8 mouse cellular contexts compared by ENCODE assay signal in the genomic region with DNA sequence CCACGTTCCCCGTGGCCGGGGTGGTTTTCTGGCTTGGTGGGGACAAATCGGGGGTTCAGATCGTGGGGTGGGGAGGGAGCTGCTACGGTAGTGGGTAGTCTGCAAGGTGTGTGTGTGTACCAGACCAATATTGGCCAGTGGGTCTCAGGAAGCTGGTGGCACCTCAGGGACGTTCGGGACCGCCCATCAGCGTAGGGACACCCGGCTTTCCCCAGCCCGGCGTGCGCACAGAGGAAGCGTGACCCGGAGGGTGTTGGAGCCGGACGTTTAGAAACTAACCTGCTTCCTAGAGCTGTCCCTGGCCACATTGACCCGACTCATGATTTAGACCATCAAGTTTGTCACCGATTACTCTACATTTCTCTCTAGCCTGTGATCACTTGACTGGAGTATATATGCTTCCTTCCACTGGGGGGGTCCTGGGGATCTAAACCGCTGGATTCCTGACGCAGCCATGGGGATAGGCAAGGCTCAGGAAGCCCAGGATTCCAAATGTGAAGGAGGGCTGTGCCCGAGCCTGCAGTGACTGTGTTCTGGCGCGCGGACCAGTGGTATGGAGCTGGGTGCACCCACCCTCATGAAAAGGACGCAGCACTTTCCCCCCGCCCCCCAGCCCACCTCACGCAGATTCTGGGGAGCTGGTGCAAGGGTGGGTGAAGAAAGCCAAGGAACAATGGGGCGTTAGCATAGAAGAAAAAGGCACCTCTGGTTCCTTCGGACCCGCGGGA.
DNase-seq lines count a peak whose midpoint lies in the region; ATAC-seq and TF ChIP-seq lines count a peak whose summit lies in the region.

No protein-coding gene starts in this region.

- peak overlapping the region; percentile 49 for H3K4me3 ChIP-seq in embryonic fibroblast, embryonic 13.5 days (ENCODE audit: insufficient read depth, low read length)
- H3K4me3 ChIP-seq in hindbrain, embryonic 14.5 days (replicated peaks; ENCODE audit: low read length) = peak overlapping the region; percentile 87
- H3K4me3 ChIP-seq in liver, embryonic 15.5 days (replicated peaks) = peak overlapping the region; percentile 49
- peak overlapping the region; percentile 70 for H3K4me3 ChIP-seq in olfactory bulb, adult 2 months (ENCODE audit: insufficient read depth, low read depth, low read length)

- intact Hi-C loops in gastrocnemius, postnatal 14 days (cut with DNase I; ENCODE audit: low total_unique reads) = loop anchor here (10.0 kb wide), 1 partner anchor 188 kb away; no protein-coding TSS in a partner anchor

- WGBS in hindbrain, embryonic 14.5 days = under 1% methylated on average over 33 of the region's 33 CpGs
- under 1% methylated on average over 33 of the region's 33 CpGs for WGBS in liver, embryonic 15.5 days (ENCODE audit: insufficient replicate concordance)
- WGBS in olfactory bulb, adult 2 months = 2% methylated on average over 33 of the region's 33 CpGs

- peak overlapping the region; percentile 73 for H3K4me2 ChIP-seq in hindbrain, embryonic 14.5 days (replicated peaks)
- peak overlapping the region; percentile 69 for H3K4me2 ChIP-seq in liver, embryonic 15.5 days

- H3K4me1 ChIP-seq in embryonic fibroblast, embryonic 13.5 days (ENCODE audit: control insufficient read depth, insufficient read depth, low read length) = peaks cover 3% of the 10 kb centered on the region; the same call in 1 of the 2 replicates
- peaks cover 23% of the 10 kb centered on the region for H3K4me1 ChIP-seq in hindbrain, embryonic 14.5 days (replicated peaks; ENCODE audit: control insufficient read depth, insufficient read depth, low read length)
- H3K4me1 ChIP-seq in liver, embryonic 15.5 days (replicated peaks) = peaks cover 7% of the 10 kb centered on the region
- H3K4me1 ChIP-seq in olfactory bulb, adult 2 months (ENCODE audit: control insufficient read depth, insufficient read depth, low read length) = peaks cover 30% of the 10 kb centered on the region

- no peak for TF ChIP-seq POLR2A in embryonic fibroblast, embryonic 13.5 days (IDR thresholded peaks at IDR 0.05; ENCODE audit: low read depth, low read length)
- no peak for TF ChIP-seq POLR2A in olfactory bulb, adult 2 months (IDR thresholded peaks at IDR 0.05; ENCODE audit: insufficient read depth, low read depth, low read length)

- ATAC-seq in hindbrain, embryonic 14.5 days (ENCODE audit: low FRiP score) = peak; percentile 25; the same call in 1 of the 2 replicates
- no peak for ATAC-seq in liver, embryonic 15.5 days (ENCODE audit: insufficient read depth)

- peak; percentile 44 for DNase-seq in gastrocnemius, postnatal 14 days
- no peak for DNase-seq in gastrocnemius, adult 8-10 months (ENCODE audit: low spot score in 2 of 2)
- peak; percentile 63 for DNase-seq in Muller cell, postnatal 12 days (ENCODE audit: inconsistent ontology term)
- no peak for DNase-seq in hindbrain, embryonic 14.5 days (ENCODE audit: low spot score)
- DNase-seq in urinary bladder, postnatal 36 days (ENCODE audit: low spot score in 2 of 2) = no peak

- no peak overlapping the region for H3K27ac ChIP-seq in embryonic fibroblast, embryonic 13.5 days (ENCODE audit: insufficient read depth, low read length)
- peak overlapping the region; percentile 91 for H3K27ac ChIP-seq in hindbrain, embryonic 14.5 days
- no peak overlapping the region for H3K27ac ChIP-seq in liver, embryonic 15.5 days (replicated peaks)
- no peak overlapping the region; the same call in 1 of the 2 replicates for H3K27ac ChIP-seq in olfactory bulb, adult 2 months (ENCODE audit: insufficient read depth, low read depth, low read length)

- peaks cover 23% of the 10 kb centered on the region for H3K27me3 ChIP-seq in hindbrain, embryonic 14.5 days (ENCODE audit: control insufficient read depth, insufficient read depth, low read length)
- H3K27me3 ChIP-seq in liver, embryonic 15.5 days = peaks cover 85% of the 10 kb centered on the region

- no peaks in the 10 kb centered on the region for H3K36me3 ChIP-seq in hindbrain, embryonic 14.5 days (replicated peaks; ENCODE audit: control insufficient read depth, insufficient read depth)
- no peaks in the 10 kb centered on the region for H3K36me3 ChIP-seq in liver, embryonic 15.5 days (replicated peaks)

- H3K9me3 ChIP-seq in hindbrain, embryonic 14.5 days (ENCODE audit: control insufficient read depth, low read length) = no peaks in the 10 kb centered on the region
- H3K9me3 ChIP-seq in liver, embryonic 15.5 days (replicated peaks) = no peaks in the 10 kb centered on the region

- TF ChIP-seq CTCF in embryonic fibroblast, embryonic 13.5 days (IDR thresholded peaks at IDR 0.05; ENCODE audit: borderline replicate concordance, insufficient read depth, low read length) = no peak
- TF ChIP-seq CTCF in olfactory bulb, adult 2 months (IDR thresholded peaks at IDR 0.05; ENCODE audit: insufficient read depth, low read depth, low read length) = no peak

- H3K9ac ChIP-seq in hindbrain, embryonic 14.5 days = peak overlapping the region; percentile 97
- H3K9ac ChIP-seq in liver, embryonic 15.5 days = no peak overlapping the region

Comparison
In these comparisons a context has a peak if more than half of its experiments do, and no peak if none do; other contexts are left out.
1. DNase-seq: peak in gastrocnemius, postnatal 14 days (single experiment) and Muller cell, postnatal 12 days (single experiment); none in gastrocnemius, adult 8-10 months (0 of 2), hindbrain, embryonic 14.5 days (single experiment) and urinary bladder, postnatal 36 days (0 of 2).
2. Peak in every context shown above with its lines, with median percentiles within 50 percentile points of each other: H3K4me3 ChIP-seq.